Mouse (Mus musculus) MEL (cell line): Measurements from ENCODE around the gene Adig.

Experiments
- CHD2 ChIP-seq: IDR thresholded peaks from 2 replicates; pipeline ENCODE4 v1.6.1; 2011; ENCODE audit warnings: low read length, improper control_type of control experiment
- CTCF ChIP-seq, 3 experiments: IDR thresholded peaks in 2 of 3; conservative IDR thresholded peaks in 1 of 3; 2 replicates each; pipeline ENCODE4 v1.5.1; 2011 to 2012; ENCODE audit warnings: low read length in 3 of 3, low read depth in 2 of 3, mild to moderate bottlenecking in 2 of 3, improper control_type of control experiment in 1 of 3, inconsistent platforms in 1 of 3, mixed read lengths in 1 of 3, moderate library complexity in 1 of 3; ENCODE audit not compliant: control insufficient read depth in 1 of 3, insufficient read depth in 1 of 3, poor library complexity in 1 of 3, severe bottlenecking in 1 of 3
- EP300 ChIP-seq, 2 experiments: IDR thresholded peaks; 2 replicates each; pipeline ENCODE4 v1.6.1; 2011; ENCODE audit warnings: improper control_type of control experiment in 2 of 2, low read length in 2 of 2, low read depth in 1 of 2, mild to moderate bottlenecking in 1 of 2
- POLR2A ChIP-seq, 2 experiments: IDR thresholded peaks; 2 replicates each; pipeline ENCODE4 v1.6.1; 2011 to 2012; ENCODE audit warnings: low read length in 2 of 2, mild to moderate bottlenecking in 2 of 2, control low read depth in 1 of 2, improper control_type of control experiment in 1 of 2, low read depth in 1 of 2, moderate library complexity in 1 of 2; ENCODE audit not compliant: control insufficient read depth in 1 of 2, insufficient read depth in 1 of 2, poor library complexity in 1 of 2
- POLR2AphosphoS2 ChIP-seq: IDR thresholded peaks from 2 replicates; pipeline ENCODE4 v1.6.1; 2011; ENCODE audit warnings: low read length, improper control_type of control experiment
- SIN3A ChIP-seq: IDR thresholded peaks from 2 replicates; pipeline ENCODE4 v1.6.1; 2012; ENCODE audit warnings: low read length, improper control_type of control experiment, inconsistent platforms
- USF2 ChIP-seq, 2 experiments: IDR thresholded peaks; 2 replicates each; pipeline ENCODE4 v1.6.1; 2011 to 2012; ENCODE audit warnings: improper control_type of control experiment in 2 of 2, low read length in 2 of 2, borderline replicate concordance in 1 of 2, inconsistent platforms in 1 of 2, low read depth in 1 of 2, mild to moderate bottlenecking in 1 of 2; ENCODE audit not compliant: insufficient read depth in 1 of 2
- ZC3H11A ChIP-seq: IDR thresholded peaks from 2 replicates; pipeline ENCODE4 v1.6.1; 2012; ENCODE audit warnings: low read depth, mild to moderate bottlenecking, inconsistent platforms, low read length, improper control_type of control experiment

DNA sequence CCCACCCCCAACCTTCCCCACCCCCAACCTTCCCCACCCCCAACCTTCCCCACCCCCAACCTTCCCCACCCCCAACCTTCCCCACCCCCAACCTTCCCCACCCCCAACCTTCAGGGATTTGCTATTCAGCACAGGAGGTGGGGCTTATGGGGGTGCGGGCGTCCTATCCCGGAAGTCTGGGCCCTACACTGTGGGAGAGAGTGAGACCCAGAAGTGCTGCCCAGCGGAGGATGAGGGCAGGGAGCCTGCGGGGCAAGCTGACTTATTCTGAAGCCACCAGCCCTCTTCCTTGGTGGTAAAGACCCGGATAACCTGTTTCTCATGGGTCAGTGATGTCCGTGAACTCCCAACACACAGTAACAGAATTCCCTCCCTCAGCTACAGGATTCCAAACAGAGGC, 52.8 kb downstream of the Adig start:
- TF ChIP-seq CHD2: no peak
- TF ChIP-seq ZC3H11A: no peak
- TF ChIP-seq USF2 (IDR thresholded peaks at IDR 0.05; ENCODE audit: borderline replicate concordance in 1 of 2, insufficient read depth in 1 of 2, low read depth in 1 of 2, low read length in 2 of 2): no peak
- no peak for TF ChIP-seq POLR2A (IDR thresholded peaks at IDR 0.05; ENCODE audit: control insufficient read depth in 1 of 2, insufficient read depth in 1 of 2, low read depth in 1 of 2, low read length in 2 of 2, poor library complexity in 1 of 2)
- no peak for TF ChIP-seq CTCF (IDR thresholded peaks at IDR 0.05 in 2 of 3, conservative IDR thresholded peaks at IDR 0.05 in 1 of 3; ENCODE audit: control insufficient read depth in 1 of 3, insufficient read depth in 1 of 3, low read depth in 2 of 3, low read length in 3 of 3, poor library complexity in 1 of 3, severe bottlenecking in 1 of 3)
- TF ChIP-seq POLR2AphosphoS2: no peak
- TF ChIP-seq EP300 (IDR thresholded peaks at IDR 0.05; ENCODE audit: low read depth in 1 of 2, low read length in 2 of 2): no peak
- no peak for TF ChIP-seq SIN3A
